Mouse (Mus musculus) CD4-positive naive resting alpha-beta T cell, adult 57 days (primary cell): ENCODE results near the gene Nup37. TPM values are rescaled to one million over a fixed set of nuclear protein-coding genes. Genes with fewer than 3 reads are reported as not detected.

Experiments
- total RNA-seq: library from RNA; stranded (reverse); gene quantifications from one replicate; pipeline ENCODE4 v1.2.4, GENCODE M21; 2023

Gene Nup37
- total RNA-seq = 6.6 TPM

GRCm38 (mm10) chr10:88146707-88147477 is at the start of gene Nup37, which contains the start of gene Parpbp:
TSS of gene Nup37 (plus strand) at chr10:88146992.
TSS of gene Parpbp (minus strand) at chr10:88146941.

DNA sequence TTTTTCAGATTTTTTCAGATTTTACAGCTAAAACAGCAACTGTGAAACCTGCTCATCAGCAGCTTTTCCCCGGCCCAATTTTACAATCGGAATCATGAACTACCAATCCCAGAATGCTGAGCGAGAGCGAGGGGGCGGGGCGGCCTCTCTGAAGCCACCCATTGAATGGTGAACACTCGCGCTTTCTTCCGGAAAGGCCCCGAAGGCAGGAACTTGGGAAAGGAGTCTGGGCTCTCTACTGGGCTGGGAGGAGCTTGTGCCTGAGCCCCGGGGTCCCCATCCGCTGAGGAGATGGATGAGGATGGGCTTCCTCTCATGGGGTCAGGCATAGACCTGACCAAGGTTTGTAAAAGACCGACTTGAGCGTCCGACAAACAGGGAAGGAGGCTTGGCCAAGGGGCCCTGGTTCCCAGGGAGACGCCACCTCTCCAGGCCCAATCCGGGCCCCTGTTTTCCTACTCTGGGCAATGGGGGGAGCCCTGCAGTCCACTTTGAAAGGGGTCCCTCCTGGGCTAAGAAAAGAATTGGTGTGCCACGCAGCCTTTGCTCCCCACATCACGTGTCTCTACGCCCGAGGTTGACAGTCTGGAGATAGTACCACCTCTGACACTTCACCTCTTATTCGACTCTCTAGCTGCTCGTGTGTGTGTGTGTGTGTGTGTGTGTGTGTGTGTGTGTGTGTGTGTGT is 54.3 kb downstream of the Nup37 start, which contains the start of gene Washc3:
TSS of gene Washc3 (plus strand) at position 143 of the 688 bp plus-strand sequence.

Other genes starting within 250 kb of the Nup37 start
- gene Pmch, start 55.9 kb upstream of the Nup37 start, total RNA-seq = not detected
- 0.77 TPM for gene Parpbp, start 51 bp upstream of the Nup37 start, total RNA-seq
- gene Washc3, start 54.1 kb downstream of the Nup37 start, total RNA-seq = 54.0 TPM
- 0.33 TPM for gene Dram1, start 232.1 kb downstream of the Nup37 start, total RNA-seq
- gene Gnptab, start 232.1 kb downstream of the Nup37 start, total RNA-seq = 30.7 TPM